ENCODE assay signal across 8 mouse cellular contexts in genomic region chr2:25913247-25913646, GRCm38 (mm10). TPM values are rescaled to one million over a fixed set of nuclear protein-coding genes. Genes with fewer than 3 reads are reported as not detected.
DNase-seq lines count a peak whose midpoint lies in the region; ATAC-seq and TF ChIP-seq lines count a peak whose summit lies in the region.

No protein-coding gene starts in this region.

- H3K9ac ChIP-seq in intestine, postnatal 0 days (ENCODE audit: low read depth, low read length): no peak overlapping the region
- H3K9ac ChIP-seq in intestine, embryonic 16.5 days (ENCODE audit: low read depth, low read length): no peak overlapping the region

- DNase-seq in CD4-positive helper T cell, adult 2 months (ENCODE audit: low read depth, low spot score): peak; percentile 74
- no peak for DNase-seq in neural tube, embryonic 10.5 days (ENCODE audit: extremely low spot score, low spot score)
- DNase-seq in heart, postnatal 10 days: no peak

- H3K4me1 ChIP-seq in intestine, postnatal 0 days (replicated peaks; ENCODE audit: control insufficient read depth, insufficient read depth, low read length): no peaks in the 10 kb centered on the region
- H3K4me1 ChIP-seq in intestine, embryonic 16.5 days (ENCODE audit: control insufficient read depth, insufficient read depth, low read length): no peaks in the 10 kb centered on the region
- no peaks in the 10 kb centered on the region for H3K4me1 ChIP-seq in bone marrow macrophage, adult 2 months (ENCODE audit: control insufficient read depth, insufficient read depth, low read length)
- peaks cover 25% of the 10 kb centered on the region for H3K4me1 ChIP-seq in megakaryocyte, embryonic 14.5 days

- TF ChIP-seq CTCF in intestine, postnatal 0 days (IDR thresholded peaks at IDR 0.05; ENCODE audit: low read depth): peak; percentile 59
- TF ChIP-seq CTCF in bone marrow macrophage, adult 2 months (IDR thresholded peaks at IDR 0.05; ENCODE audit: low read depth, low read length): peak; percentile 38

- TF ChIP-seq POLR2A in bone marrow macrophage, adult 2 months (IDR thresholded peaks at IDR 0.05; ENCODE audit: borderline replicate concordance, low read depth, low read length): no peak

- H3K27me3 ChIP-seq in intestine, postnatal 0 days (replicated peaks; ENCODE audit: control insufficient read depth, insufficient read depth, low read length): no peaks in the 10 kb centered on the region
- H3K27me3 ChIP-seq in intestine, embryonic 16.5 days (replicated peaks; ENCODE audit: control insufficient read depth, insufficient read depth, low read length): no peaks in the 10 kb centered on the region
- peaks cover 99% of the 10 kb centered on the region for H3K27me3 ChIP-seq in megakaryocyte, embryonic 14.5 days (replicated peaks)

- ATAC-seq in intestine, postnatal 0 days: no peak
- no peak for ATAC-seq in intestine, embryonic 16.5 days
- ATAC-seq in monocyte, adult 5-6 weeks (replicated peaks; ENCODE audit: insufficient number of reproducible peaks, low FRiP score, low TSS enrichment, poor library complexity, severe bottlenecking): no peak

- no peak overlapping the region for H3K4me2 ChIP-seq in intestine, postnatal 0 days (replicated peaks; ENCODE audit: low read depth)
- H3K4me2 ChIP-seq in intestine, embryonic 16.5 days (ENCODE audit: low read depth, low read length): no peak overlapping the region

- WGBS in intestine, postnatal 0 days: 46% methylated on average over 2 of the region's 2 CpGs
- WGBS in intestine, embryonic 16.5 days: 47% methylated on average over 2 of the region's 2 CpGs

- H3K36me3 ChIP-seq in intestine, postnatal 0 days (ENCODE audit: control insufficient read depth, insufficient read depth): no peaks in the 10 kb centered on the region
- H3K36me3 ChIP-seq in intestine, embryonic 16.5 days (ENCODE audit: control insufficient read depth, insufficient read depth, low read length): no peaks in the 10 kb centered on the region
- no peaks in the 10 kb centered on the region for H3K36me3 ChIP-seq in megakaryocyte, embryonic 14.5 days (replicated peaks; ENCODE audit: low read length)

- H3K9me3 ChIP-seq in intestine, postnatal 0 days (ENCODE audit: control insufficient read depth): no peaks in the 10 kb centered on the region
- H3K9me3 ChIP-seq in intestine, embryonic 16.5 days (ENCODE audit: control insufficient read depth, low read length): no peaks in the 10 kb centered on the region
- peaks cover 4% of the 10 kb centered on the region; the same call in 1 of the 2 replicates for H3K9me3 ChIP-seq in megakaryocyte, embryonic 14.5 days

- intact Hi-C loops in heart, postnatal 10 days (cut with DNase I): loop anchor here (5.0 kb wide), 2 partner anchors 61 to 76 kb away; no protein-coding TSS in a partner anchor

- H3K4me3 ChIP-seq in intestine, postnatal 0 days (ENCODE audit: low read depth, low read length): no peak overlapping the region
- no peak overlapping the region for H3K4me3 ChIP-seq in intestine, embryonic 16.5 days (ENCODE audit: low read length)
- H3K4me3 ChIP-seq in bone marrow macrophage, adult 2 months (ENCODE audit: insufficient read depth, low read length): no peak overlapping the region
- H3K4me3 ChIP-seq in megakaryocyte, embryonic 14.5 days (replicated peaks): peak overlapping the region; percentile 8

- no peak overlapping the region for H3K27ac ChIP-seq in intestine, postnatal 0 days (ENCODE audit: low read depth, low read length)
- no peak overlapping the region for H3K27ac ChIP-seq in intestine, embryonic 16.5 days (ENCODE audit: low read length)
- H3K27ac ChIP-seq in bone marrow macrophage, adult 2 months (ENCODE audit: insufficient read depth, low read depth, low read length): no peak overlapping the region

RNA-seq across cellular contexts. Expression of gene Kcnt1, which starts 49.7 kb away (rescaled TPM):
- polyA plus RNA-seq in intestine, postnatal 0 days (2015; fragmentation: Nextera tagmentation; extraction: Ambion mirVana): 0.18 TPM in 2 replicates
- 0.31 and 0.54 TPM in 2 replicates for polyA plus RNA-seq in intestine, embryonic 16.5 days (2015; fragmentation: Nextera tagmentation; extraction: Ambion mirVana)
- not detected in 2 replicates for polyA plus RNA-seq in bone marrow macrophage, adult 2 months (2012; ENCODE audit: insufficient read depth, insufficient read length, missing spikeins)
- not detected in 2 replicates for polyA plus RNA-seq in megakaryocyte, embryonic 14.5 days (2012; ENCODE audit: insufficient read depth, low replicate concordance)
- 0.43 TPM in 1 of 3 replicates, not detected in the others for total RNA-seq in monocyte, adult 5-6 weeks (2017)
- total RNA-seq in heart, postnatal 10 days (2021): 1 to 10 TPM in 1 of 2 experiments, under 1 TPM in 1; 0.62 to 1.1 TPM
